Mouse (Mus musculus) kidney, adult 10 weeks (tissue): ENCODE data around the gene Smap2. TPM values are rescaled to one million over a fixed set of nuclear protein-coding genes. Genes with fewer than 3 reads are reported as not detected.

Experiments
- polyA plus RNA-seq: library from polyadenylated mRNA; stranded (reverse); fragments of 350-450 nt; fragmentation: Illumina TruSeq; extraction: RNeasy Lipid Tissue Mini Kit (QIAGEN cat#74804); gene quantifications from one replicate; pipeline ENCODE4 v1.2.3, GENCODE M21; 2014; ENCODE audit warnings: low read depth, low replicate concordance

Smap2 gene
- 20.9 TPM for polyA plus RNA-seq

GRCm38 (mm10) chr4:121016928-121017657 lies at the start of gene Smap2:
Smap2 (minus strand) TSS chr4:121017247.

DNA sequence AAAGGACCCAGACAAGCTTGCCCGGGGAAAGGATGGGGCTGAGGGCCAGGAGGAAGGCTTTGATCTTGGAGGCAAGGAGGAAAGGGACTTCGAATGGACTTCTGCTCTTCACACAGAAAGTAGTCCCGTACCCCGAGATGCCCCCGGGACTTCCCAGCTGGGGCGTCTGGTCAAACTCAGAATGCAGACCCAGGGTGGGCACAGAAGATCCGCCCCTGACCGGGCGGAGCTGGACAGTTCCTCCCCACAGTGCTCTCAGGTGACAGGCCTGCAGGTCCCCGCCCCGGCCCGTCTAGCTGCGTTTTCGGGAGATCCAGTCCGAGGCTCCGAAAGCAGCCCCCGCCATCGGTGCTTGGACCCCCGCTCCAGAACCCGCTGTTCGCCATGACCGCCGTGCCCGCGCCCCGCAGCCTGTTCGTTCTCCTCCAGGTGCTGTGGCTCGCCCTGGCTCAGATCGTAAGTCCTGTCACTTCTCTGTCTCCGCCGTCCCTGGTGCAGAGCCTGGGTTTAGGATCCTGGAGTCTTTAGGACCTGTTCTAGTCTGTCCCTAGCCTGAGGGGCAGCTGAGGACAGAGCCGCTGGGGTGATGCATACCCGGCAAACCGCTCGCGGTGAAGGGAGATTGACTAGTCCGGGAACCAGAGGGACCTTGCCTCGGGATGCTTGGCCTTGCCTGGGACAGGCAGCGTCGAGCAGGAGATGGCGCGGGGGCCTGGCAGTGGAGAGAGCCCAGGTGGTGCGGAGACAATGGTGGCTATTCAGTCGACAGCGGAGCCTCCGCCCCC lies 22.5 kb upstream of the Smap2 start, which contains the start of gene Col9a2:
Gene Col9a2, plus strand, starts transcription at position 55 of the 785 bp plus-strand sequence.

DNA sequence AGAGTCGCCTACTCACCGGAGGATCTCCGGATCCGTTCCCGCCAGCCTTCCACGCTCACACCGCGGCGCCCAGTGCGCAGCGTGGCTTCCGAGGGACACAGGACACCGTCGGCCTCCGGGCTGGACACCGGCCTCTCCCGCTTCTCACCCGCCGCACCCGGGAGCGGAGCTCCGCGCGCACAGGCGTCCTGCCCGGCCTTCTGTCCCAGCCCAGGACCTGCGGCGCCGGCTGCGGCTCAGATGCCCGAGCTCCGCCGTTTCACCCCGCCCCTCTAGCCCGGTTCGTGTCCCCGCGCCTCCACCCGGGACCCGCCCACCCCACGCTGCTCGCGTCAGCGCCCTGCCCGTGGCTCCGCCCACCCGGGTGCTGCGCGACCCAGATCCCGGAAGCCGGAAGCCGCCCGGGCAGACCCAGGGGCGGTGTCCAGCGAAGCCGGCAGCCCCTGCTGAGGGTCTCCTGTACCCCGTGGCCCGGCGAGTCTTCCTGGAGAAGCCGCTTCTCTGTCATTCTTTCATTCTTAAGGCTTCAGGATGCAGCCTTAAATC lies 65.5 kb downstream of the Smap2 start, which contains the start of gene Zfp69:
Gene Zfp69, minus strand, starts transcription at position 272 of the 546 bp plus-strand sequence.

DNA sequence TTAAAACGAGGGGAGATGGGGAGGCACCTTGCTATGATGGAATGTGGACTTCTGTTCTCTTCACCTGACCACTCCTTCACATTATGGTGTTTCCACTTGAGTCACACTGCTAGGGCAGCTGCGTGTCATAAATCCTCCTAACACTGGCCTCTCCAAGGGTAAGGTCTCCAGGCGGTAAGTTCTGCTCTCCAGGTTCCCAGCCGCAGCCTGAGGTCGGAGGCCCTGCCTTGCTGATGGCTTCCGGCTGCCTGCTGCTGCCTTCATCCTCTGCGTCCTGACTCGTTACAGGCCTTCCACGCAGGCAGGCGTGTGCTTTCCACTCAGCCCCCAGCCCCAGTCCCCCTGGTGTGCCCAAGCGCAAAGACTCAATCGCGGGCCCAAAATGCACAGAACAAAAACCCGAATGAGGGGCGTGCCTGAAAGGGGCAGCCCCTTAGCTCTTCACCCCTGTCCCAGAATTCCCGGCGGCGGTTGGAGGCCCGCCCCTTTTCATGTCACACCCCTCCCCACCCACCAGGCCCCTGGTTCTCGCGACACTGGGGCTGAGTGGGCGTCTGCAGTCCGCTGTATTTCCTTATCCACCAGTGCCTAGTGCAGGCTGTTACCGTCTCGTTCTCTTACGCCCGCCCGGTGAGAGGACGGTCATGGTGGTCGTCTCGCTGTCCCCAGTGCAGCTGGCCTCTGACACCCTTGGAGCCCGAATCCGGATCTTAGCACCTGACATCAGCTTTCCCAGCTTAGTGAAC lies 92.3 kb downstream of the Smap2 start, which contains the start of gene Exo5:
Gene Exo5, minus strand, starts transcription at position 464 of the 746 bp plus-strand sequence.

Other genes starting within 250 kb of the Smap2 start
- gene Nfyc, start 185.7 kb downstream of the Smap2 start, polyA plus RNA-seq, result 30.3 TPM
- not detected for gene Rims3, start 162.4 kb downstream of the Smap2 start, polyA plus RNA-seq
- gene Exo5, start 92.2 kb downstream of the Smap2 start, polyA plus RNA-seq, result 5.5 TPM
- 0.53 TPM for gene Zfp69, start 65.5 kb downstream of the Smap2 start, polyA plus RNA-seq
- not detected for gene Col9a2, start 22.1 kb upstream of the Smap2 start, polyA plus RNA-seq
- gene Zmpste24, start 81.0 kb upstream of the Smap2 start, polyA plus RNA-seq, result 215 TPM
- gene Tmco2, start 92.0 kb upstream of the Smap2 start, polyA plus RNA-seq, result not detected
- 22.2 TPM for gene Rlf, start 197.8 kb upstream of the Smap2 start, polyA plus RNA-seq